Mouse (Mus musculus) layer of hippocampus, postnatal 36 days (tissue): ENCODE data around the gene Rin3. TPM values are rescaled to one million over a fixed set of nuclear protein-coding genes. Genes with fewer than 3 reads are reported as not detected.
A peak's percentile ranks its signal among the peaks of the same experiment; 100 is the strongest.
"Not testable (repeated sequence)": the region's sequence is repeated elsewhere in the genome, so short reads cannot be mapped to it uniquely, and the experiment has no call there.

Experiments used
- DNase-seq, 2 experiments: peaks; one replicate each; pipeline ENCODE4 v3.0.0; 2022
- total RNA-seq, 2 experiments: library from RNA; stranded (reverse); gene quantifications; 2 replicates each; pipeline ENCODE4 v1.2.3; 2021

Rin3 gene
- 1 to 10 TPM; 2.1 to 4.3 TPM for total RNA-seq

- no peak for DNase-seq
Measured at GRCm38 (mm10) chr12:102282763-102283482, at the start of gene Rin3. Gene Rin3, plus strand, starts transcription at chr12:102283048.

DNA sequence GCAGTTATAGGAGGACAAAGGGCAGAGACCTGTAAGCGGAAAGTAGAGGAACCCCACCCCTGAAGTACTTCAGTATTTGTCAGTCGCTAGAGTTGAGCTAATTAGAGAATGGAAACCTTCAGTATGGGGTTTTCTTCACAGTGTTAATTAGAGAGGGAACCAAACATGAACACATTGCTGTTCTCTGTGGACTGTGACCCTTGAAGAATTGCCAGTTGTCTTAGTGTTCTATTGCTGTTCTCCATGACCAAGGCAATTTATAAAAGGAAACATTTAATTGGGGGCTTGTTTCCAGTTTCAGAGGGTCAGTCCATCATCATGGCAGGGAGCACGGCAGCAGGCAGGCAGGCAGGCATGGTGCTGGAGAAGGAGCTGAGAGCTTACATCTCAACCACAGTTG, 47.3 kb upstream of the Rin3 start:
- DNase-seq = no peak

- no peak for DNase-seq
Measured at GRCm38 (mm10) chr12:102236317-102236716, 46.5 kb upstream of the Rin3 start.

DNA sequence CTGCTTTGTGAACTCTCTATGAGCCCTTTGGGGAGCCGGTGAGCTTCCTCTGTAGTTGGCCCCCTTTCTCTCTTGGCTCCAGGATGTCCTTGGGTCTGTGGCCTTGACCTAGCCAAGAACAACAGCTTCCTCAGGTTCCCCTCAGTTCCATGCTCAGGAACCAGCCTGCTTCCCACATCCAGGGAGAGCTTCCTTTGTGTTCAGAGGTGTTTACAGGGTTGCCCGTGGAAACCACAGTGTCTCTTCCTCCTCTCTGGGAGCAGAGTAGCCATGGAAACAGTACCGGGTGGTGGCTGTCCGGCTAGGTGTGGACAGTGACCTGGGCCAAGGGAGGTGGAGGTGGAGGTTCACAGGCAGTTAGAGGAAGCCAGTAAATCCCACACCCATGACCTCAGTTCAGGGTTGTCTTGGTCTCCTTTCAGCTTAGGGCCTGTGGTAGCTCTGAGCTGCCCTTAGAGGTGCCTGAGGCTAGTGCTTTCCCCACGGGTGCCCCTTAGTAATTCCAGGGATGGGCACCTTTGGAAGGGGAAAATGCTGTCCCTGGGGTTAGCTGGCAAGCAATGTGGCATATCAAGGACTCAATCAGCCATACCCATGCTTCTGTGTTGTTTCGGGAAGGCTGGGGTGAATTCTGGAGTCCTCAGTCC, 40.6 kb upstream of the Rin3 start:
- no peak for DNase-seq

DNA sequence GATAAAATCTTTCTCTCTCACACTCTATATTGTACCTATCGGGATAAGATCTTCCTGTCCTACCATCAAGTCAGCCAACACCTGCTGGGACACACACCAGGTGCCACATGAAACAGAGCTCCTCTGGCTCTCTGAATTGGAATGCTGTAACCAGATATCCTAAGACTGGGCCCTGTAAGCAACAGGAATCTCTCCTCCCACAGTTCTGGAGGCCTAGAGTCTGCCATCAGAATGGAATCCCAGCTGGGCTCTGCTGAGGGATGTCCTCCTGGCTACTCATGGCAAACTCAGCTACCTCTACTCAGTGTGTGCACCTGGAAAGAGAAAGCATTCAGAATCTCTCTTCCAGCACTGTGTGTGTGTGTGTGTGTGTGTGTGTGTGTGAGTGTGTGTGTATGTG, 38.9 kb upstream of the Rin3 start:
- DNase-seq = no peak

GRCm38 (mm10) chr12:102246226-102246625, 36.6 kb upstream of the Rin3 start:
- no peak for DNase-seq

- no peak for DNase-seq
Measured at GRCm38 (mm10) chr12:102248104-102248503, 34.7 kb upstream of the Rin3 start.

DNA sequence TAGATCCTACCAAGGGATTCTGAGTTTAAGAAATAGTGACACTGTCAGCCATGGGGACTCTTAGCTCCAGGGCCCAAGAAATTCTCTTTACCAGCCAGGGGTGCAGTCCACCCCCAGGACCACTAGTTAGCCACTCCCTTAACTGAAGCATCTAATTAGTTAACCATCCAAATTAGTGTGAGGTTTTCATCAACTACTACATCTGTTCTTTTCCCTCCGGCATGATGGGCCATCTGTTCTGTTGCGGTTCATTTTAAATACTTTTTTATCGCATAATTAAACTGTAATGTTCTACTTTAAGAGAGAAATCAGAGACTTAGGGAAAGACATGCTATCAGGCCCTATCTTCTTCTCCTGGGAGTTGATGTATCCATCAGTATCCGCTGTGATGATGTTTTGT, 32.5 kb upstream of the Rin3 start:
- DNase-seq = peak; percentile 37 to 43

GRCm38 (mm10) chr12:102251070-102251469, 31.8 kb upstream of the Rin3 start:
- peak in 1 of 2 experiments; percentile 45 for DNase-seq

DNA sequence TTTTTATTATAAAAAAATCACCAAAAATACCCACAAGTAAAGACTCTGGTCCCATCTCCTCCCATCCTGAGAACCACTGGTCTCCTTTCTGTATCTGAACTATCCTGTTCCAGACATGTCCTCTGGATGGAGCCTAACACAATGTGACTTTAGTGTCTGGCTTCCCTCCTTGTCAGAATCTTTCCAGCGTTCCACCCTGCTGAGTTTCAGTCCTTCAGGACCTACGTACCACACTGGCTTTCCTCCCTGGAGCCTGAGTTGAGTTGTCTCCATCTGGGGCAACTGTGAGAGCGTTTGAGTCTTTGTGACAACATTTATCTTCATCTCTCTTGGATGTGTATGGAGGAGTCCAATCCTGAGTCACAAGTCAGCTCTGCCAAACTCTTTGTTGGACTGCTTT, 30.9 kb upstream of the Rin3 start:
- no peak for DNase-seq

DNA sequence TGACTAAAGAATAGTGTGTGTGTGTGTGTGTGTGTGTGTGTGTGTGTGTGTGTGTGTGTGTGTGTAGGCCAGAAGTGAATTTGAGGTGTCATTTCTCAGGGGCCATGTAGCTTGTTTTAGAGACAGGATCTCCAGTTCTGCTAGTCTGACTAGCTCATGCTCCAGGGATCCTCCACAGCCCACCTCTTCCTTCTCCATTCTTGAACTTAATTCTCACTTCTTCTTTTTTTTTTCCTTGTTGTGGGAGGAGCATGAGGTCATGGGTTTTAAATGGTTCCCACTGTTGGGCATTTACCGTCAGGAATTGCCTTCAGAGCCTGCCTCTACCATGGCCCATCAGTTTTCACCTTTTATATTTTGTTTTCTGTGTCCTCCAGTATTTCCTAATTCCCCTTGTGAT, 30.3 kb upstream of the Rin3 start:
- DNase-seq = no peak

DNA sequence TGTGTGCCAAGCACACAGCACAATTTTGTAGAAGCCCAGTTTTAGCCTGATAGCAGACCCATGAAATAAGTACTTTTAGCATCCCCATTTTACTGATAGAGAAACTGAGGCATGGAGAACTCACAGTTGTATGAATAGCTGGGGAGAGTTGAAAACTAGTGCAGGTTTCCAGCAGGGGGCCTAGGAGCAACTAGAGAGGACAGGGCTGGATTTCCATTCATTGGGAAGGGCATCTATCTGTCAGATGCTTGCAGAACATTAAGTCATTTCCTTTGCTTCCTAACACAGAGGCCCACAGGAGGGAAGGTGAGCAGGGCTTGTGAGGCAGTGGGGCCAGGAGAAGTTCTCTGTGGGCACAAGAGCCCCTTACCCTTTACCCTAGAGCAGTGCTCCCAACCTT, 27.8 kb upstream of the Rin3 start:
- no peak for DNase-seq

- DNase-seq = no peak
Measured at GRCm38 (mm10) chr12:102258522-102259112, 24.2 kb upstream of the Rin3 start.

GRCm38 (mm10) chr12:102261933-102262396, 20.9 kb upstream of the Rin3 start:
- DNase-seq = no peak

- DNase-seq = no peak
Measured at GRCm38 (mm10) chr12:102262809-102263208, 20.0 kb upstream of the Rin3 start.

DNA sequence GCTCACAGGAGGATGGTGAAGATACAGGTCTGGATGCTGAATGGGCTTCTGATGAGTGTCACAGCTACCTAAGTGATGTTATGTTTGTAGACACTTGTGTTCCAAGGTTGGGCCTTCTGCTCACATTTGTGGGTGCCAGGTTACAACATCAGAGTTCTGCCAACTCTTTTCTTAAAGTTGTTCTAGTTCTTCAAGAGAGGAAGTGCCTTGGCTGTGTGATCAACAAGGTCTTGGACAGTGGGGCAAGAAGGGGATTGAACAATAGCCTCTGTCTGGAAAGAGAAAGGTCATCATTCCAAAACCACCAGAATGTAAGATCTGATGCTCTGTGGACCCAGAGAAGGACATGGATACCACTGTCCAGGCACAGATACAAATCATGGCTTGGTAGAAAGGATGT, 19.6 kb upstream of the Rin3 start:
- DNase-seq = no peak

- DNase-seq = no peak
Measured at GRCm38 (mm10) chr12:102266433-102266832, 16.4 kb upstream of the Rin3 start.

DNA sequence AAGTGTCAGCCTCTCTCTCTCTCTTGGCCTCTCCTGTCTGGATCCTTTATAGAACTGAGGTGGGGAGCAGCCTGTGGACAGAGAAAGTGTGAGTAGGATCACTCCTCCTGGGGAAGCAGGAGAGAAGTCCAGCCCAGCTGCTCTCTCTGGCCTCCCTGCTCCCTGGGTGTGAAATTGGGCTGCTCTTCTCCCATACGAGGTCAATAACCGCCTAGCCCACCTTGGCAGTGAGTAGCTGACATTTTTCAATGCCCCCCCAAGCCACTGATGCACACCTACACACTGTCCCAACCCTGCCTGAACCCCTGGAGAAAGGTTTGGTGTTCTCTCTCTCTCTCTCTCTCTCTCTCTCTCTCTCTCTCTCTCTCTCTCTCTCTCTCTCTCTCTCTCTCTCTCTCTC, 13.7 kb upstream of the Rin3 start:
- DNase-seq = no peak

GRCm38 (mm10) chr12:102270776-102271405, 12.0 kb upstream of the Rin3 start:
- DNase-seq = no peak

DNA sequence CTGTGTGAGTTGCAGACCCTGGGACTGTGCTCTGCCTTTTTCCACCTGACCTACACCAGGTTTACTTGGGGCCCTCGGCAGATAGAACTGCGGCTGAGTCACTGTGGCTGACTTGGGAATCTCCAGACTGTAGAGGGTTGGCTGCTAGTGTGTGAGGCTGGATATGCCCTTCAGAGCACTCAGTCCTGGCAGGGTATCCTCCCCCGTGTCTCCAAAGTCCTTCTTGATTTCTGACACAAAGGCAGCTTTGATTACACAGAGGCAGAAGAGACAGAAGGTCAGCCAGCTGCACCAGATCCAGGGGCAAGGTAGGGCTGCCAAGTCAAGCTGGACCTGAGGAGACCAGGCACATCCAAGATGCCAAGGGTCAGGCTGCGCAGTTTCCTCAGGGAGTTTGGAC, 11.4 kb upstream of the Rin3 start:
- DNase-seq = no peak

- DNase-seq = no peak
Measured at GRCm38 (mm10) chr12:102275833-102276443, 6.9 kb upstream of the Rin3 start.

DNA sequence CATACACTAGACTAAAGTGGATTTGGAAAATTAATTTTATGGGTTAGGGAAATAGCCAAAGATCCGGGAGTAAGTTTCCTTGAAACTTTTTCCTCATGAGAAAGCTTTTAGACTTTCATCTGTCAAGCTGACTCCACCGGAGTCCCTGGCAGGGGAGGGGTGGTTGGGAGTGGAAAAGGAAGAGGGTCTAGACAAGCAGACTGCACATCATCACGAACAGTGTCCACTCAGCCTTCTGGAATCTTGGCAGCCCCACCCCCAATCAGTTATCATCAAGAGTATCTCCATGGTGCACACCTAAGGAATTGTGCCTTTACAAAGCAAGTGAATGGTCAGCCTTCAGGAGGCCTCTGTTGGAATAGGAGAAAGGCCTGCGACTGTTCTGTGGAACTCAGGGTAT, 2.6 kb upstream of the Rin3 start:
- not testable (repeated sequence) for DNase-seq
